Mouse (Mus musculus): Measurements from ENCODE around the gene Pik3ip1.

- no peak for TF ChIP-seq MYOD1 (IDR thresholded peaks at IDR 0.05; ENCODE audit: control insufficient read depth in 1 of 3, insufficient read length in 2 of 3, low read depth in 2 of 3)
- TF ChIP-seq POLR2AphosphoS2 (IDR thresholded peaks at IDR 0.05; ENCODE audit: insufficient read length, low read depth): no peak
- TF ChIP-seq POLR2A (IDR thresholded peaks at IDR 0.05; ENCODE audit: insufficient read length, low read depth): no peak
- TF ChIP-seq TCF12 (IDR thresholded peaks at IDR 0.05; ENCODE audit: insufficient read depth, poor library complexity, severe bottlenecking): no peak
- no peak for TF ChIP-seq E2F4 (IDR thresholded peaks at IDR 0.05; ENCODE audit: insufficient read depth)
- no peak for TF ChIP-seq CEBPB (IDR thresholded peaks at IDR 0.05; ENCODE audit: insufficient read depth, poor library complexity, severe bottlenecking)
- TF ChIP-seq MAX (IDR thresholded peaks at IDR 0.05; ENCODE audit: low read depth): no peak
- no peak for TF ChIP-seq USF1 (IDR thresholded peaks at IDR 0.05; ENCODE audit: low read depth)
- no peak for TF ChIP-seq MYOG (IDR thresholded peaks at IDR 0.05; ENCODE audit: control insufficient read depth in 1 of 3, insufficient read depth in 1 of 3, insufficient read length in 2 of 3, low read depth in 2 of 3)
- TF ChIP-seq SRF (IDR thresholded peaks at IDR 0.05; ENCODE audit: control insufficient read depth, insufficient read length, low read depth): no peak
Observed at GRCm38 (mm10) chr11:3334711-3335316, 4.6 kb downstream of the Pik3ip1 start.

Measured in myocyte (in vitro differentiated cells).